Mouse (Mus musculus): ENCODE results near the gene Rnf115.

Rnf115 gene

GRCm38 (mm10) chr3:96772949-96773348 lies 45.5 kb downstream of the Rnf115 start:
- in situ Hi-C loops (cut with MboI, MseI), result no loop called here

- in situ Hi-C loops (cut with MboI, MseI), result no loop called here
Observed at GRCm38 (mm10) chr3:96777120-96777519, 49.7 kb downstream of the Rnf115 start.

GRCm38 (mm10) chr3:96782236-96782635 lies 54.8 kb downstream of the Rnf115 start:
- in situ Hi-C loops (cut with MboI, MseI), result no loop called here

- in situ Hi-C loops (cut with MboI, MseI), result no loop called here
Observed at GRCm38 (mm10) chr3:96787784-96788183, 60.3 kb downstream of the Rnf115 start.

GRCm38 (mm10) chr3:96788506-96788905 lies 61.0 kb downstream of the Rnf115 start:
- in situ Hi-C loops (cut with MboI, MseI), result no loop called here

GRCm38 (mm10) chr3:96800254-96800653 lies 72.8 kb downstream of the Rnf115 start:
- in situ Hi-C loops (cut with MboI, MseI), result no loop called here

- in situ Hi-C loops (cut with MboI, MseI), result no loop called here
Observed at GRCm38 (mm10) chr3:96802214-96802613, 74.8 kb downstream of the Rnf115 start.

GRCm38 (mm10) chr3:96808136-96808535 lies 80.7 kb downstream of the Rnf115 start:
- in situ Hi-C loops (cut with MboI, MseI), result no loop called here

- in situ Hi-C loops (cut with MboI, MseI), result no loop called here
Observed at GRCm38 (mm10) chr3:96808651-96809050, 81.2 kb downstream of the Rnf115 start.

- in situ Hi-C loops (cut with MboI, MseI), result loop anchor here (5.0 to 10.0 kb wide), 2 partner anchors 96 to 636 kb away; partner anchors contain the start of genes Gpr89 and Sf3b4
Observed at GRCm38 (mm10) chr3:96811232-96811631, 83.8 kb downstream of the Rnf115 start.

GRCm38 (mm10) chr3:96812395-96813091 lies 85.1 kb downstream of the Rnf115 start:
- in situ Hi-C loops (cut with MboI, MseI), result loop anchor here (5.0 to 10.0 kb wide), 2 partner anchors 95 to 638 kb away; partner anchors contain the start of genes Gpr89 and Sf3b4

- in situ Hi-C loops (cut with MboI, MseI), result loop anchor here (5.0 to 10.0 kb wide), 2 partner anchors 94 to 638 kb away; partner anchors contain the start of genes Gpr89 and Sf3b4
Observed at GRCm38 (mm10) chr3:96813106-96813505, 85.6 kb downstream of the Rnf115 start.

- in situ Hi-C loops (cut with MboI, MseI), result loop anchor here (5.0 to 10.0 kb wide), 2 partner anchors 94 to 639 kb away; partner anchors contain the start of genes Gpr89 and Sf3b4
Observed at GRCm38 (mm10) chr3:96813591-96814244, 86.3 kb downstream of the Rnf115 start.

- in situ Hi-C loops (cut with MboI, MseI), result loop anchor here (5.0 to 10.0 kb wide), 2 partner anchors 93 to 640 kb away; partner anchors contain the start of genes Gpr89 and Sf3b4
Observed at GRCm38 (mm10) chr3:96814342-96814741, 86.9 kb downstream of the Rnf115 start.

GRCm38 (mm10) chr3:96820116-96820915 lies 92.9 kb downstream of the Rnf115 start:
- in situ Hi-C loops (cut with MboI, MseI), result no loop called here

GRCm38 (mm10) chr3:96821581-96821980 lies 94.1 kb downstream of the Rnf115 start:
- in situ Hi-C loops (cut with MboI, MseI), result no loop called here

GRCm38 (mm10) chr3:96823701-96824100 lies 96.2 kb downstream of the Rnf115 start:
- in situ Hi-C loops (cut with MboI, MseI), result no loop called here

- in situ Hi-C loops (cut with MboI, MseI), result no loop called here
Observed at GRCm38 (mm10) chr3:96824614-96825013, 97.2 kb downstream of the Rnf115 start.

GRCm38 (mm10) chr3:96825261-96825660 lies 97.8 kb downstream of the Rnf115 start:
- in situ Hi-C loops (cut with MboI, MseI), result no loop called here

- in situ Hi-C loops (cut with MboI, MseI), result no loop called here
Observed at GRCm38 (mm10) chr3:96828308-96828864, 100.9 kb downstream of the Rnf115 start.

- in situ Hi-C loops (cut with MboI, MseI), result no loop called here
Observed at GRCm38 (mm10) chr3:96828984-96829383, 101.5 kb downstream of the Rnf115 start, which contains the start of the genes Pdzk1 and Cd160. Pdzk1 (plus strand) TSS chr3:96829284. Cd160 (minus strand) TSS chr3:96829351.
